Mouse (Mus musculus) thymus, adult 2 months (tissue): ENCODE data around the gene Endov. TPM values are rescaled to one million over a fixed set of nuclear protein-coding genes. Genes with fewer than 3 reads are reported as not detected.

Experiments
- DNase-seq: peaks from one replicate; pipeline ENCODE4 v3.0.0; 2021
- H3K27ac ChIP-seq: fragments of 200-500 bp; 2 replicates; pipeline ENCODE4 v1.5.1; 2012; ENCODE audit warnings: low read length, control low read depth; ENCODE audit not compliant: control insufficient read depth, insufficient read depth
- H3K27me3 ChIP-seq: fragments of 200-500 bp; 2 replicates; pipeline ENCODE4 v1.6.1; 2012; ENCODE audit warnings: mild to moderate bottlenecking, low read length, moderate library complexity, mixed read lengths; ENCODE audit not compliant: control insufficient read depth, insufficient read depth
- H3K36me3 ChIP-seq: fragments of 200-500 bp; 2 replicates; pipeline ENCODE4 v1.6.1; 2012; ENCODE audit warnings: mild to moderate bottlenecking, low read length, moderate library complexity; ENCODE audit not compliant: control insufficient read depth, insufficient read depth
- H3K4me1 ChIP-seq: fragments of 200-500 bp; replicated peaks from 2 replicates; pipeline ENCODE4 v1.6.1; 2012; ENCODE audit warnings: low read length; ENCODE audit not compliant: control insufficient read depth, insufficient read depth
- H3K4me3 ChIP-seq: fragments of 200-500 bp; 2 replicates; pipeline ENCODE4 v1.5.1; 2012; ENCODE audit warnings: mild to moderate bottlenecking, low read length, control low read depth, moderate library complexity; ENCODE audit not compliant: control insufficient read depth, insufficient read depth
- CTCF ChIP-seq: fragments of 200-500 bp; IDR thresholded peaks from 2 replicates; pipeline ENCODE4 v1.5.1; 2012; ENCODE audit warnings: mild to moderate bottlenecking, control low read depth, low read length, moderate library complexity, borderline replicate concordance; ENCODE audit not compliant: control insufficient read depth, poor library complexity, insufficient read depth; ENCODE audit errors: extremely low read depth
- POLR2A ChIP-seq: fragments of 200-500 bp; IDR thresholded peaks from 2 replicates; pipeline ENCODE4 v1.6.1; 2012; ENCODE audit warnings: mild to moderate bottlenecking, low read length, control low read depth, moderate library complexity; ENCODE audit not compliant: control insufficient read depth, poor library complexity, insufficient read depth; ENCODE audit errors: extremely low read depth
- WGBS: fragments of 180-500 bp; shearing (Covaris S2); methylation state at CpG from one replicate; pipeline ENCODE4 v1.1.7; 2018; 5-methylcytosine and 5-hydroxymethylcytosine counted together
- polyA plus RNA-seq: library from polyadenylated mRNA; depleted of rRNA; stranded (reverse); fragments of >200 nt; gene quantifications from 2 replicates; pipeline ENCODE4 v1.2.3, GENCODE M21; 2012

Endov gene
- polyA plus RNA-seq, 1 experiment = 31.1 TPM

- no peak overlapping the region for H3K27ac ChIP-seq
- H3K4me3 ChIP-seq = no peak overlapping the region
- 81% methylated on average over 16 of the region's 16 CpGs for WGBS
- no peaks in the 10 kb centered on the region for H3K4me1 ChIP-seq
- DNase-seq = no peak
- no peaks in the 10 kb centered on the region for H3K36me3 ChIP-seq
- H3K27me3 ChIP-seq = no peaks in the 10 kb centered on the region; the same call in 1 of the 2 replicates
- TF ChIP-seq POLR2A (no peak), CTCF (no peak)
These were observed 24.9 kb downstream of the Endov start for GRCm38 (mm10) chr11:119515823-119516676.

GRCm38 (mm10) chr11:119516677-119517361 is 25.7 kb downstream of the Endov start:
- DNase-seq = no peak
- no peaks in the 10 kb centered on the region for H3K36me3 ChIP-seq
- 78% methylated on average over 12 of the region's 12 CpGs for WGBS
- no peaks in the 10 kb centered on the region for H3K4me1 ChIP-seq
- H3K27me3 ChIP-seq = no peaks in the 10 kb centered on the region; the same call in 1 of the 2 replicates
- no peak overlapping the region for H3K4me3 ChIP-seq
- TF ChIP-seq POLR2A (no peak), CTCF (no peak)
- H3K27ac ChIP-seq = no peak overlapping the region

- Histone ChIP-seq H3K27ac (no peak overlapping the region), H3K27me3 (no peaks in the 10 kb centered on the region; the same call in 1 of the 2 replicates), H3K4me3 (no peak overlapping the region), H3K36me3 (no peaks in the 10 kb centered on the region), H3K4me1 (no peaks in the 10 kb centered on the region)
- no peak for DNase-seq
- no peak for TF ChIP-seq CTCF
- TF ChIP-seq POLR2A = no peak
- WGBS = 90% methylated on average over 1 of the region's 1 CpGs
These were observed 28.2 kb downstream of the Endov start for GRCm38 (mm10) chr11:119519387-119519786.

GRCm38 (mm10) chr11:119520005-119520712 is 29.0 kb downstream of the Endov start:
- no peak for TF ChIP-seq POLR2A
- TF ChIP-seq CTCF = no peak

GRCm38 (mm10) chr11:119520713-119521063 is 29.5 kb downstream of the Endov start:
- TF ChIP-seq POLR2A (no peak), CTCF (no peak)
- Histone ChIP-seq H3K4me1 (peaks cover 4% of the 10 kb centered on the region), H3K4me3 (no peak overlapping the region), H3K36me3 (no peaks in the 10 kb centered on the region), H3K27ac (no peak overlapping the region), H3K27me3 (no peaks in the 10 kb centered on the region; the same call in 1 of the 2 replicates)
- DNase-seq = no peak

More at GRCm38 (mm10) chr11:119520005-119520712, 29.0 kb downstream of the Endov start:
- Histone ChIP-seq H3K27ac (no peak overlapping the region), H3K27me3 (no peaks in the 10 kb centered on the region; the same call in 1 of the 2 replicates), H3K36me3 (no peaks in the 10 kb centered on the region), H3K4me1 (peaks cover 4% of the 10 kb centered on the region), H3K4me3 (no peak overlapping the region)
- DNase-seq = no peak
- 73% methylated on average over 5 of the region's 5 CpGs for WGBS
